Mouse (Mus musculus) midbrain, embryonic 14.5 days (tissue): Measurements from ENCODE around the gene Sptb. TPM values are rescaled to one million over a fixed set of nuclear protein-coding genes. Genes with fewer than 3 reads are reported as not detected.

ENCODE experiments used
- ATAC-seq: fragments of 200-750 bp; cut with Nextera tagmentation; 2 replicates; pipeline ENCODE4 v1.8.0; 2017; ENCODE audit warnings: moderate number of reproducible peaks, moderate library complexity; ENCODE audit not compliant: low FRiP score, low TSS enrichment
- DNase-seq: peaks from one replicate; pipeline ENCODE4 v3.0.0-alpha.2; 2015
- H3K27ac ChIP-seq: fragments of 300-500 bp; sonication (generic); replicated peaks from 2 replicates; pipeline ENCODE4 v1.5.1; 2014; ENCODE audit warnings: mild to moderate bottlenecking, low read depth, low read length, moderate library complexity
- H3K27me3 ChIP-seq: fragments of 300-500 bp; sonication (generic); 2 replicates; pipeline ENCODE4 v1.6.1; 2014; ENCODE audit warnings: low read length, control low read depth, mixed read lengths; ENCODE audit not compliant: control insufficient read depth, insufficient read depth
- H3K36me3 ChIP-seq: fragments of 300-500 bp; sonication (generic); 2 replicates; pipeline ENCODE4 v1.6.1; 2014; ENCODE audit warnings: low read length, control low read depth; ENCODE audit not compliant: control insufficient read depth, insufficient read depth
- H3K4me1 ChIP-seq: fragments of 300-500 bp; sonication (generic); 2 replicates; pipeline ENCODE4 v1.6.1; 2014; ENCODE audit warnings: mild to moderate bottlenecking, antibody characterized with exemption, low read length, control low read depth; ENCODE audit not compliant: control insufficient read depth, insufficient read depth
- H3K4me2 ChIP-seq: fragments of 300-500 bp; sonication (generic); 2 replicates; pipeline ENCODE4 v1.6.1; 2014; ENCODE audit warnings: mild to moderate bottlenecking, low read length, moderate library complexity
- H3K4me3 ChIP-seq: fragments of 300-500 bp; sonication (generic); replicated peaks from 2 replicates; pipeline ENCODE4 v1.5.1; 2014; ENCODE audit warnings: low read depth, low read length
- H3K9ac ChIP-seq: fragments of 300-500 bp; sonication (generic); replicated peaks from 2 replicates; pipeline ENCODE4 v1.6.1; 2014; ENCODE audit warnings: mild to moderate bottlenecking, low read length, moderate library complexity
- H3K9me3 ChIP-seq: fragments of 300-500 bp; sonication (generic); 2 replicates; pipeline ENCODE4 v1.6.1; 2016; ENCODE audit warnings: low read length, control low read depth, mixed read lengths; ENCODE audit not compliant: control insufficient read depth
- WGBS: fragments of 180-500 bp; shearing (Covaris S2); extraction: QIAGEN DNeasy Blood & Tissue Kit; methylation state at CpG from one replicate; pipeline ENCODE4 v1.1.7; 2014; 5-methylcytosine and 5-hydroxymethylcytosine counted together
- polyA plus RNA-seq: library from polyadenylated mRNA; unstranded; fragments of >200 nt; fragmentation: Nextera tagmentation; extraction: Ambion mirVana; gene quantifications from 2 replicates; pipeline ENCODE4 v1.2.1, GENCODE M21; 2014

The Sptb gene
- polyA plus RNA-seq, 1 experiment from 2014 or later: 4.2 TPM

DNA sequence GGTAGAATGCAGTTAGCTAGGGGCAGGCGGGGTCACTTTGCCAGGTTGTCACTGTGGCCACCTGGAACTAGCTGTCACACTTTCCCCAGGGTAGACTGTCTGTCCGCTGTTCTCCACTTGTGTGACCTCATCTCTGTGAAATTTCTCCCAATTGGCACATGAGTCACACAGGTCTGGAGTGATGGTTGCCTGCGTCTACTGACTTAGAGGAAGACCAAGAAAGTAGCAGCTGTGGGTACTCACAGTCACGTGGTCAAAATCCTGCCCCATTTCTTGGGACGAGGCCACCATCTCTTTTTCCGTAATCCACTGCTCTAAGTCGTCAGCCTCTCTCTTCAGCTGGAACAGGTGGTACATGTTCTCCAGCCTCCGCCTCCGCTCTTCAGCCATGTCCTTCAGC lies 106.6 kb downstream of the Sptb start:
- WGBS: 91% methylated on average over 9 of the region's 9 CpGs
- H3K27ac ChIP-seq: no peak overlapping the region
- no peak for ATAC-seq
- no peak overlapping the region for H3K4me2 ChIP-seq
- DNase-seq: no peak
- no peaks in the 10 kb centered on the region for H3K27me3 ChIP-seq
- H3K36me3 ChIP-seq: no peaks in the 10 kb centered on the region
- H3K4me3 ChIP-seq: no peak overlapping the region
- no peaks in the 10 kb centered on the region for H3K9me3 ChIP-seq
- no peaks in the 10 kb centered on the region for H3K4me1 ChIP-seq
- H3K9ac ChIP-seq: no peak overlapping the region

GRCm38 (mm10) chr12:76598196-76598928 lies 112.0 kb downstream of the Sptb start:
- no peaks in the 10 kb centered on the region for H3K9me3 ChIP-seq
- no peak for ATAC-seq
- no peaks in the 10 kb centered on the region for H3K36me3 ChIP-seq
- H3K9ac ChIP-seq: no peak overlapping the region
- no peaks in the 10 kb centered on the region for H3K4me1 ChIP-seq
- H3K4me2 ChIP-seq: no peak overlapping the region
- H3K27me3 ChIP-seq: no peaks in the 10 kb centered on the region
- H3K4me3 ChIP-seq: no peak overlapping the region
- WGBS: 76% methylated on average over 24 of the region's 24 CpGs
- no peak for DNase-seq
- H3K27ac ChIP-seq: no peak overlapping the region

- Histone ChIP-seq H3K36me3 (no peaks in the 10 kb centered on the region), H3K27me3 (no peaks in the 10 kb centered on the region), H3K4me3 (no peak overlapping the region), H3K9ac (no peak overlapping the region), H3K27ac (no peak overlapping the region), H3K4me2 (no peak overlapping the region), H3K9me3 (no peaks in the 10 kb centered on the region), H3K4me1 (no peaks in the 10 kb centered on the region)
- WGBS: 81% methylated on average over 15 of the region's 15 CpGs
- no peak for DNase-seq
- no peak for ATAC-seq
Observed at GRCm38 (mm10) chr12:76597577-76598100, 112.7 kb downstream of the Sptb start.

DNA sequence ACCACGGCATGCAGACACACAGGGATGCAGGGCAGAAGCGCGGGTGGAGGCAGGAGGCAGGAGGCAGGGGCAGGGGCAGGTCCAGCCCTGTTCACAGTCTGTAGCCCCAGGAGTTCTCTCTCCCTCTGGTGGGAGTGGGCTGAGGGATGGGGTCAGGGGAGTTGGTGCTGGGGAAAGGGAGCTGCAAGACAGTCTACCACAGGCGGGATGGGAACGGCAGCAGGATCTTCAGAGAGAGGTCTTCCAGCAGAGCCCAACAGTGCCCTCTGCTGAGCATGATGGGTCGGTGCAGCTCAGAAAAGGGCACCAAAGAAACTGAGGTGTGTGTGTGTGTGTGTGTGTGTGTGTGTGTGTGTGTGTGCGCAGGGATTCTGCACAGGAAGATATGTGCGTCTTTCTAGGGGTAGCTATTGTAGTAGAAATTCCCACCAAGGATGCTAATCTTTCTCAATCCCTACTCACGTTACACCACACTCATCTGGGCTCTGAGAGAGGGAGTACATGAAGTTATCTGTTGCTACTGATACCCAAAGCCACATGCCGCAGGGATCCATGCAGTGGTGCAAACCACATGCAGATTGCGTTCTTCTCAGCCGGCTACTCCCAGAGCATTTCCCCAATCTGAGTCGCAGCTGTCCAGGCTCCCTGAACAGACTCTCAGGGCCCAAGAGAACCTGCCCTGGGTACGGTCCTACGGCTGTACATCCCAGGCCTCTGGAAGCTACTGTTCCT lies 113.9 kb downstream of the Sptb start:
- H3K4me3 ChIP-seq: no peak overlapping the region
- H3K27ac ChIP-seq: no peak overlapping the region
- no peaks in the 10 kb centered on the region for H3K27me3 ChIP-seq
- DNase-seq: peak; percentile 85
- WGBS: 57% methylated on average over 15 of the region's 15 CpGs
- no peak overlapping the region for H3K9ac ChIP-seq
- H3K4me2 ChIP-seq: no peak overlapping the region
- H3K4me1 ChIP-seq: no peaks in the 10 kb centered on the region
- no peaks in the 10 kb centered on the region for H3K36me3 ChIP-seq
- no peaks in the 10 kb centered on the region for H3K9me3 ChIP-seq
- peak; percentile 46; the same call in 1 of the 2 replicates for ATAC-seq

GRCm38 (mm10) chr12:76595830-76596229 lies 114.5 kb downstream of the Sptb start:
- Histone ChIP-seq H3K27ac (no peak overlapping the region), H3K4me2 (no peak overlapping the region), H3K4me1 (no peaks in the 10 kb centered on the region), H3K9ac (no peak overlapping the region), H3K4me3 (no peak overlapping the region), H3K27me3 (no peaks in the 10 kb centered on the region), H3K36me3 (no peaks in the 10 kb centered on the region), H3K9me3 (no peaks in the 10 kb centered on the region)
- DNase-seq (no peak), ATAC-seq (no peak)
- whole genome bisulfite sequencing: 65% methylated on average over 2 of the region's 2 CpGs

- Histone ChIP-seq H3K4me2 (no peak overlapping the region), H3K27me3 (no peaks in the 10 kb centered on the region), H3K9me3 (no peaks in the 10 kb centered on the region), H3K36me3 (no peaks in the 10 kb centered on the region), H3K27ac (no peak overlapping the region), H3K4me3 (no peak overlapping the region), H3K4me1 (no peaks in the 10 kb centered on the region), H3K9ac (no peak overlapping the region)
- 52% methylated on average over 3 of the region's 3 CpGs for WGBS
- ATAC-seq (peak; percentile 55; the same call in 1 of the 2 replicates), DNase-seq (no peak)
Observed at GRCm38 (mm10) chr12:76594556-76594955, 115.8 kb downstream of the Sptb start.

- ATAC-seq (0 out of 2 replicates have a peak, but pooled peaks have one; percentile 35), DNase-seq (peak; percentile 45)
- Histone ChIP-seq H3K4me3 (no peak overlapping the region), H3K27ac (0 out of 2 replicates have a peak overlapping the region, but pooled peaks have one; percentile 32), H3K27me3 (no peaks in the 10 kb centered on the region), H3K4me1 (no peaks in the 10 kb centered on the region), H3K9me3 (no peaks in the 10 kb centered on the region), H3K9ac (no peak overlapping the region), H3K36me3 (no peaks in the 10 kb centered on the region), H3K4me2 (no peak overlapping the region)
- WGBS: 7% methylated on average over 7 of the region's 7 CpGs
Observed at GRCm38 (mm10) chr12:76593839-76594322, 116.5 kb downstream of the Sptb start.

GRCm38 (mm10) chr12:76593254-76593653 lies 117.1 kb downstream of the Sptb start:
- WGBS: 76% methylated on average over 6 of the region's 6 CpGs
- no peak for DNase-seq

More at GRCm38 (mm10) chr12:76593254-76593653, 117.1 kb downstream of the Sptb start:
- ATAC-seq: no peak
- Histone ChIP-seq H3K27ac (no peak overlapping the region), H3K4me1 (no peaks in the 10 kb centered on the region), H3K4me3 (no peak overlapping the region), H3K4me2 (no peak overlapping the region), H3K9me3 (no peaks in the 10 kb centered on the region), H3K27me3 (no peaks in the 10 kb centered on the region), H3K9ac (no peak overlapping the region), H3K36me3 (no peaks in the 10 kb centered on the region)
